Mouse (Mus musculus): ENCODE measurements around the gene Slc16a13. TPM values are rescaled to one million over a fixed set of nuclear protein-coding genes. Genes with fewer than 3 reads are reported as not detected.

Slc16a13 gene
- polyA plus RNA-seq, 1 experiment: 8.1 TPM

DNA sequence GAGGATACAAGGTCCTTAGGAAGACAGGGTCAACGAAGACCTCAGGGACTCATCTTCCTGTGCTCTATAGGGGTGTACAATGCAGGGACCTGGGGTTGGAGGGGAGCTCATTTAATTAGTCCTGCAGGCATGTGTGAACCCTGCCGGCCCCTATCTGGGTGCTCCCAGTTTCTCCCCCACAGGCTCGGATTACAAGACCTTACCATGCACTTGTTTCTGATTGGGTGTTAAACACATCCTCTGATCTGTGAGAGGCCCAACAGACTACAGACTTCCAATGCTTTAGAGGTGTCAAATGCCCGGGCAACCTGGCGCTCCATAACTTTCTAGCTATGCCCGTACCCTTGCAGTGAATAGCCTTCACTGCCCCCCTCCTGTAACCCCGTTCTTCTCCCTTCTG is 52.7 kb downstream of the Slc16a13 start:
- Histone ChIP-seq H3K9me3 (no peaks in the 10 kb centered on the region), H3K4me1 (peaks cover 23% of the 10 kb centered on the region), H3K27me3 (replicated peaks) (peaks cover 56% of the 10 kb centered on the region), H3K4me3 (replicated peaks) (no peak overlapping the region), H3K36me3 (replicated peaks; ENCODE audit: low read length) (no peaks in the 10 kb centered on the region)
- TF ChIP-seq GATA1 (IDR thresholded peaks at IDR 0.05; ENCODE audit: borderline replicate concordance, low read length): no peak
- TF ChIP-seq FLI1 (IDR thresholded peaks at IDR 0.05; ENCODE audit: low read length): no peak

Other genes starting within 250 kb of the Slc16a13 start
- gene Ctdnep1, start 239.9 kb downstream of the Slc16a13 start, polyA plus RNA-seq (2012; ENCODE audit: insufficient read depth, low replicate concordance): 289 and 291 TPM in 2 replicates
- gene Elp5, start 238.5 kb downstream of the Slc16a13 start, polyA plus RNA-seq (2012; ENCODE audit: insufficient read depth, low replicate concordance): 11.0 TPM in 1 of 2 replicates, not detected in the other
- gene Gabarap, start 229.9 kb downstream of the Slc16a13 start, polyA plus RNA-seq (2012; ENCODE audit: insufficient read depth, low replicate concordance): 495 and 977 TPM in 2 replicates
- 24.1 and 85.6 TPM in 2 replicates for gene Phf23, start 225.3 kb downstream of the Slc16a13 start, polyA plus RNA-seq (2012; ENCODE audit: insufficient read depth, low replicate concordance)
- gene Dvl2, start 220.5 kb downstream of the Slc16a13 start, polyA plus RNA-seq (2012; ENCODE audit: insufficient read depth, low replicate concordance): 28.6 and 64.4 TPM in 2 replicates
- 12.7 and 34.2 TPM in 2 replicates for gene Acadvl, start 205.7 kb downstream of the Slc16a13 start, polyA plus RNA-seq (2012; ENCODE audit: insufficient read depth, low replicate concordance)
- 16.1 and 22.0 TPM in 2 replicates for gene Dlg4, start 204.1 kb downstream of the Slc16a13 start, polyA plus RNA-seq (2012; ENCODE audit: insufficient read depth, low replicate concordance)
- 0.36 TPM in 1 of 2 replicates, not detected in the other for gene Asgr1, start 167.0 kb downstream of the Slc16a13 start, polyA plus RNA-seq (2012; ENCODE audit: insufficient read depth, low replicate concordance)
- 0.09 TPM in 1 of 2 replicates, not detected in the other for gene Asgr2, start 128.4 kb downstream of the Slc16a13 start, polyA plus RNA-seq (2012; ENCODE audit: insufficient read depth, low replicate concordance)
- not detected in 2 replicates for gene Mgl2, start 90.7 kb downstream of the Slc16a13 start, polyA plus RNA-seq (2012; ENCODE audit: insufficient read depth, low replicate concordance)
- 0.93 TPM in 1 of 2 replicates, not detected in the other for gene Clec10a, start 64.9 kb downstream of the Slc16a13 start, polyA plus RNA-seq (2012; ENCODE audit: insufficient read depth, low replicate concordance)
- not detected in 2 replicates for gene Slc16a11, start 8.3 kb downstream of the Slc16a13 start, polyA plus RNA-seq (2012; ENCODE audit: insufficient read depth, low replicate concordance)
- gene Bcl6b, start 8.7 kb upstream of the Slc16a13 start, polyA plus RNA-seq (2012; ENCODE audit: insufficient read depth, low replicate concordance): not detected in 2 replicates
- gene 0610010K14Rik, start 16.9 kb upstream of the Slc16a13 start, polyA plus RNA-seq (2012; ENCODE audit: insufficient read depth, low replicate concordance): 169 and 210 TPM in 2 replicates
- 25.7 and 41.9 TPM in 2 replicates for gene Gm21988, start 18.8 kb upstream of the Slc16a13 start, polyA plus RNA-seq (2012; ENCODE audit: insufficient read depth, low replicate concordance)
- gene Rnasek, start 18.8 kb upstream of the Slc16a13 start, polyA plus RNA-seq (2012; ENCODE audit: insufficient read depth, low replicate concordance): 869 and 1,064 TPM in 2 replicates
- 66.3 and 164 TPM in 2 replicates for gene Alox12, start 34.3 kb upstream of the Slc16a13 start, polyA plus RNA-seq (2012; ENCODE audit: insufficient read depth, low replicate concordance)
- gene Alox12e, start 101.6 kb upstream of the Slc16a13 start, polyA plus RNA-seq (2012; ENCODE audit: insufficient read depth, low replicate concordance): 0.03 TPM in 1 of 2 replicates, not detected in the other
- gene Alox15, start 131.0 kb upstream of the Slc16a13 start, polyA plus RNA-seq (2012; ENCODE audit: insufficient read depth, low replicate concordance): 0.50 TPM in 1 of 2 replicates, not detected in the other
- 30.9 and 36.1 TPM in 2 replicates for gene Pelp1, start 189.0 kb upstream of the Slc16a13 start, polyA plus RNA-seq (2012; ENCODE audit: insufficient read depth, low replicate concordance)
- 1,596 and 3,155 TPM in 2 replicates for gene Arrb2, start 211.6 kb upstream of the Slc16a13 start, polyA plus RNA-seq (2012; ENCODE audit: insufficient read depth, low replicate concordance)
- 47.7 and 52.0 TPM in 2 replicates for gene Med11, start 230.9 kb upstream of the Slc16a13 start, polyA plus RNA-seq (2012; ENCODE audit: insufficient read depth, low replicate concordance)
- gene Zmynd15, start 238.4 kb upstream of the Slc16a13 start, polyA plus RNA-seq (2012; ENCODE audit: insufficient read depth, low replicate concordance): 2.1 and 3.6 TPM in 2 replicates
- gene Cxcl16, start 238.9 kb upstream of the Slc16a13 start, polyA plus RNA-seq (2012; ENCODE audit: insufficient read depth, low replicate concordance): 1.4 and 23.1 TPM in 2 replicates

Data from megakaryocyte, embryonic 14.5 days (primary cell).